Mouse (Mus musculus) c-Kit-negative CD71-positive TER-119-positive erythroid progenitor cells, embryonic 14.5 days (primary cell): Measurements from ENCODE around the gene Dbndd2.

Experiments
- DNase-seq: peaks from one replicate; pipeline ENCODE4 v3.0.0-alpha.2; 2013; ENCODE audit warnings: low read depth, low spot score

The Dbndd2 gene

GRCm38 (mm10) chr2:164500511-164500910 is 14.6 kb downstream of the Dbndd2 start:
- no peak for DNase-seq

GRCm38 (mm10) chr2:164504919-164505318 is 19.0 kb downstream of the Dbndd2 start:
- DNase-seq: no peak

GRCm38 (mm10) chr2:164505619-164506347 is 19.9 kb downstream of the Dbndd2 start:
- DNase-seq: no peak

- no peak for DNase-seq
Measured at GRCm38 (mm10) chr2:164507811-164508210, 21.9 kb downstream of the Dbndd2 start.

- no peak for DNase-seq
Measured at GRCm38 (mm10) chr2:164510621-164511190, 24.8 kb downstream of the Dbndd2 start.

- DNase-seq: no peak
Measured at GRCm38 (mm10) chr2:164512121-164512909, 26.4 kb downstream of the Dbndd2 start.

GRCm38 (mm10) chr2:164513389-164513788 is 27.5 kb downstream of the Dbndd2 start:
- no peak for DNase-seq

GRCm38 (mm10) chr2:164514916-164515315 is 29.0 kb downstream of the Dbndd2 start:
- no peak for DNase-seq

- DNase-seq: no peak
Measured at GRCm38 (mm10) chr2:164515897-164516296, 30.0 kb downstream of the Dbndd2 start.

- DNase-seq: no peak
Measured at GRCm38 (mm10) chr2:164516592-164516991, 30.7 kb downstream of the Dbndd2 start.

GRCm38 (mm10) chr2:164517485-164518221 is 31.7 kb downstream of the Dbndd2 start:
- peak; percentile 21 for DNase-seq

GRCm38 (mm10) chr2:164518266-164519170 is 32.6 kb downstream of the Dbndd2 start:
- DNase-seq: no peak

GRCm38 (mm10) chr2:164519171-164519526 is 33.2 kb downstream of the Dbndd2 start:
- no peak for DNase-seq

GRCm38 (mm10) chr2:164520782-164521181 is 34.9 kb downstream of the Dbndd2 start:
- DNase-seq: no peak

GRCm38 (mm10) chr2:164521841-164522240 is 35.9 kb downstream of the Dbndd2 start:
- no peak for DNase-seq

- no peak for DNase-seq
Measured at GRCm38 (mm10) chr2:164522280-164522679, 36.4 kb downstream of the Dbndd2 start.

GRCm38 (mm10) chr2:164523301-164523773 is 37.4 kb downstream of the Dbndd2 start:
- DNase-seq: no peak

- no peak for DNase-seq
Measured at GRCm38 (mm10) chr2:164528557-164528956, 42.7 kb downstream of the Dbndd2 start.

- peak; percentile 30 for DNase-seq
Measured at GRCm38 (mm10) chr2:164531169-164531568, 45.3 kb downstream of the Dbndd2 start.

GRCm38 (mm10) chr2:164534315-164534714 is 48.4 kb downstream of the Dbndd2 start:
- DNase-seq: no peak

GRCm38 (mm10) chr2:164537003-164537402 is 51.1 kb downstream of the Dbndd2 start:
- DNase-seq: no peak
